Mouse (Mus musculus) urinary bladder, postnatal 14 days (tissue): ENCODE measurements around the gene Hacd3.
"Not testable (repeated sequence)": the region's sequence is repeated elsewhere in the genome, so short reads cannot be mapped to it uniquely, and the experiment has no call there.

Source experiments
- DNase-seq: peaks from one replicate; pipeline ENCODE4 v3.0.0; 2021; ENCODE audit warnings: low spot score

Hacd3 gene

GRCm38 (mm10) chr9:65016978-65017827 is 4.3 kb downstream of the Hacd3 start:
- no peak for DNase-seq

- no peak for DNase-seq
Observed at GRCm38 (mm10) chr9:65016241-65016977, 5.1 kb downstream of the Hacd3 start.

GRCm38 (mm10) chr9:65015461-65016222 is 5.9 kb downstream of the Hacd3 start:
- no peak for DNase-seq

- peak; percentile 40 for DNase-seq
Observed at GRCm38 (mm10) chr9:65011304-65011703, 10.2 kb downstream of the Hacd3 start.

GRCm38 (mm10) chr9:65010632-65011031 is 10.9 kb downstream of the Hacd3 start:
- DNase-seq, result no peak

GRCm38 (mm10) chr9:65005737-65006136 is 15.8 kb downstream of the Hacd3 start:
- DNase-seq, result no peak

GRCm38 (mm10) chr9:65001481-65001880 is 20.0 kb downstream of the Hacd3 start:
- DNase-seq, result no peak

- not testable (repeated sequence) for DNase-seq
Observed at GRCm38 (mm10) chr9:64995464-64995863, 26.0 kb downstream of the Hacd3 start.

- DNase-seq, result no peak
Observed at GRCm38 (mm10) chr9:64990291-64990690, 31.2 kb downstream of the Hacd3 start.

- DNase-seq, result no peak
Observed at GRCm38 (mm10) chr9:64988443-64988842, 33.0 kb downstream of the Hacd3 start.

GRCm38 (mm10) chr9:64987651-64988050 is 33.8 kb downstream of the Hacd3 start:
- no peak for DNase-seq

- peak; percentile 11 for DNase-seq
Observed at GRCm38 (mm10) chr9:64985807-64986206, 35.7 kb downstream of the Hacd3 start.

GRCm38 (mm10) chr9:64985037-64985794 is 36.3 kb downstream of the Hacd3 start:
- DNase-seq, result peak; percentile 31

GRCm38 (mm10) chr9:64981904-64982303 is 39.6 kb downstream of the Hacd3 start:
- no peak for DNase-seq

GRCm38 (mm10) chr9:64980548-64980947 is 40.9 kb downstream of the Hacd3 start:
- DNase-seq, result no peak

- no peak for DNase-seq
Observed at GRCm38 (mm10) chr9:64960978-64961320, 60.5 kb downstream of the Hacd3 start.

GRCm38 (mm10) chr9:64960117-64960977 is 61.1 kb downstream of the Hacd3 start, which contains the start of gene Ints14:
Ints14 (plus strand) TSS chr9:64960905.
- DNase-seq, result peak; percentile 96

- DNase-seq, result no peak
Observed at GRCm38 (mm10) chr9:64957276-64957675, 64.2 kb downstream of the Hacd3 start.

GRCm38 (mm10) chr9:64956337-64956736 is 65.2 kb downstream of the Hacd3 start:
- no peak for DNase-seq

- DNase-seq, result no peak
Observed at GRCm38 (mm10) chr9:64953190-64953589, 68.3 kb downstream of the Hacd3 start.

- no peak for DNase-seq
Observed at GRCm38 (mm10) chr9:64952055-64952454, 69.4 kb downstream of the Hacd3 start.
